ENCODE assay signal across 12 mouse cellular contexts in the genomic region with DNA sequence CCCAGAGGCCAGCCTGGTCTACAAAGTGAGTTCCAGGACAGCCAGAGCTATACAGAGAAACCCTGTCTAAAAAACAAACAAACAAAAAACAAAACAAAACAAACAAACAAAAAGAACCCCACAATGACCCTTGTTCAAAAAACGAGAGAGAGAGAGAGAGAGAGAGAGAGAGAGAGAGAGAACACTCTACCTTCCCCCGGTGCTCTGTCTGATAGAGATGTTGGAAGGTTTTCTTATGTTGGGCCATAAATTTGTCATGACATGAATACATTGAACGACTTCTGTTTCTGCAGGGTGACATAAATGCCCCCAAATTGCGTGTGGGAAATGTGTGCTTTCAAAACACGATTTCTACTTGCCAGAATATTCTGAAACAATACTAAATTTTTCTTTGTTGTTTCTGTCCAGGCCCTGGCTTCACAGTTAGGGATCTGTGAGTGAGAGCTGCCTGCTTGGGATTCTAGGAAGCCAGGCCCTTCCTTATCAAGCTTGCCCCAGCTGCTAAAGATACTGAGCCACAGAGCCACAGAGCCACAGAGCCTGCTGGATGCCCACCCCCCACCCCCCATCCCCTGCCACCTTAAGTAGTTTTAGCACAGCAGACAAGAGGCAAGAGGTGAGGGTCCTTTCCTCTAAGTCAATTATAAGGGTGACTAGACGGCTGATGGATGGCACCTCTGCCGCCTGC.
"Had no signal": no experiment of that assay in that cellular context is flagged by ENCODE, and none has a peak within 500 bp of the region (broad histone marks: within the 10 kb centered on the region; RNA-seq: fewer than 3 reads in every experiment).

No protein-coding gene starts in this region.

- H3K27me3 ChIP-seq: limb, embryonic 15.5 days; midbrain, embryonic 15.5 days; stomach, embryonic 15.5 days had no signal

- H3K4me2 ChIP-seq: limb, embryonic 15.5 days; midbrain, embryonic 11.5 days; midbrain, embryonic 15.5 days; stomach, embryonic 15.5 days had no signal

- H3K9me3 ChIP-seq: limb, embryonic 15.5 days; midbrain, embryonic 15.5 days; stomach, embryonic 15.5 days had no signal

- H3K36me3 ChIP-seq: limb, embryonic 15.5 days; midbrain, embryonic 15.5 days; stomach, embryonic 15.5 days had no signal

- DNase-seq: kidney, adult 18-20 months; kidney, postnatal 10 days; lung, adult 2 months; lung, postnatal 36 days; right cerebral cortex, postnatal 14 days; thymus, postnatal 4 days had no signal

- ATAC-seq: lung, postnatal 0 days; midbrain, embryonic 15.5 days had no signal

- H3K4me1 ChIP-seq: limb, embryonic 15.5 days; midbrain, embryonic 15.5 days; stomach, embryonic 15.5 days had no signal

- H3K4me3 ChIP-seq: left cerebral cortex, adult 2 months; limb, embryonic 15.5 days; midbrain, embryonic 15.5 days; stomach, embryonic 15.5 days had no signal

- H3K9ac ChIP-seq: limb, embryonic 15.5 days; midbrain, embryonic 15.5 days; stomach, embryonic 15.5 days had no signal

- H3K27ac ChIP-seq: left cerebral cortex, adult 2 months; limb, embryonic 15.5 days; midbrain, embryonic 15.5 days; stomach, embryonic 15.5 days had no signal
